Mouse (Mus musculus) forebrain, embryonic 14.5 days (tissue): ENCODE data around the gene Ypel2. TPM values are rescaled to one million over a fixed set of nuclear protein-coding genes. Genes with fewer than 3 reads are reported as not detected.

Source experiments
- ATAC-seq: fragments of 200-750 bp; cut with Nextera tagmentation; 2 replicates; pipeline ENCODE4 v1.8.0; 2017; ENCODE audit warnings: mild to moderate bottlenecking, moderate library complexity
- DNase-seq: peaks from one replicate; pipeline ENCODE4 v3.0.0-alpha.2; 2015; ENCODE audit warnings: low spot score
- H3K27ac ChIP-seq: fragments of 300-500 bp; sonication (generic); 2 replicates; pipeline ENCODE4 v1.5.1; 2014; ENCODE audit warnings: low read depth, mild to moderate bottlenecking, control low read depth, low read length, moderate library complexity
- H3K27me3 ChIP-seq: fragments of 300-500 bp; sonication (generic); replicated peaks from 2 replicates; pipeline ENCODE4 v1.6.1; 2014; ENCODE audit warnings: low read length, control low read depth, mixed read lengths; ENCODE audit not compliant: control insufficient read depth, insufficient read depth
- H3K36me3 ChIP-seq: fragments of 300-500 bp; sonication (generic); 2 replicates; pipeline ENCODE4 v1.6.1; 2014; ENCODE audit warnings: low read length, control low read depth; ENCODE audit not compliant: control insufficient read depth, insufficient read depth
- H3K4me1 ChIP-seq: fragments of 300-500 bp; sonication (generic); 2 replicates; pipeline ENCODE4 v1.6.1; 2014; ENCODE audit warnings: antibody characterized with exemption, low read length, control low read depth; ENCODE audit not compliant: control insufficient read depth, insufficient read depth
- H3K4me2 ChIP-seq: fragments of 300-500 bp; sonication (generic); 2 replicates; pipeline ENCODE4 v1.6.1; 2014; ENCODE audit warnings: mild to moderate bottlenecking, control low read depth, low read length
- H3K4me3 ChIP-seq: fragments of 300-500 bp; sonication (generic); 2 replicates; pipeline ENCODE4 v1.5.1; 2014; ENCODE audit warnings: low read depth, low read length, control low read depth
- H3K9ac ChIP-seq: fragments of 300-500 bp; sonication (generic); 2 replicates; pipeline ENCODE4 v1.6.1; 2014; ENCODE audit warnings: mild to moderate bottlenecking, low read length, control low read depth, moderate library complexity
- H3K9me3 ChIP-seq: fragments of 300-500 bp; sonication (generic); replicated peaks from 2 replicates; pipeline ENCODE4 v1.6.1; 2016; ENCODE audit warnings: low read length, control low read depth, mixed read lengths; ENCODE audit not compliant: control insufficient read depth
- WGBS: fragments of 180-500 bp; shearing (Covaris S2); extraction: QIAGEN DNeasy Blood & Tissue Kit; methylation state at CpG from one replicate; pipeline ENCODE4 v1.1.7; 2014; 5-methylcytosine and 5-hydroxymethylcytosine counted together
- polyA plus RNA-seq: library from polyadenylated mRNA; unstranded; fragments of >200 nt; fragmentation: Nextera tagmentation; extraction: Ambion mirVana; gene quantifications from 2 replicates; pipeline ENCODE4 v1.2.1, GENCODE M21; 2014

The Ypel2 gene
- polyA plus RNA-seq, 1 experiment from 2014 or later: 6.0 TPM

DNA sequence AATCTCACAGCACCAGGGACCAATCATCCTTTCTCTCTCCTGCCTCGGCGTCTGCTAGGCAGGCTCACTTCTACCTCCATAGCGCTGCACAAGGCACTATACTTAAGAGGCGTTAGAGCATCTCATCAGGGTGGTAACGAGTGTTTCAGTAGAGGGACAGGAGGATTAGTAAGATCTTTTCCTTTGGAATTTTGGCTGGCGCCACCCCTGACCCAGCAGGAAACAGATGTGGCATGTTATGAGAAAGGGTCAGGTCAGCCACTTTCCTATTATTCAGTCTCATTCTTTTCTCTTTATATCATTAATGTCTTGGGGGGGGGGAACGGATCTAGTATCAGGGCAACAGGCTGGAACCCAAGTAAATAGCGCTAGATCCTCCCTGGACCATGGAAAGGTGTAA is 41.8 kb downstream of the Ypel2 start:
- no peaks in the 10 kb centered on the region for H3K27me3 ChIP-seq
- peaks cover 3% of the 10 kb centered on the region for H3K4me1 ChIP-seq
- no peak overlapping the region for H3K9ac ChIP-seq
- 54% methylated on average over 8 of the region's 8 CpGs for WGBS
- H3K36me3 ChIP-seq: 0 out of 2 replicates have a peak, but pooled peaks cover 3% of the 10 kb centered on the region
- H3K9me3 ChIP-seq: no peaks in the 10 kb centered on the region
- no peak overlapping the region for H3K4me2 ChIP-seq
- no peak overlapping the region for H3K4me3 ChIP-seq
- H3K27ac ChIP-seq: no peak overlapping the region
- no peak for ATAC-seq
- DNase-seq: no peak

DNA sequence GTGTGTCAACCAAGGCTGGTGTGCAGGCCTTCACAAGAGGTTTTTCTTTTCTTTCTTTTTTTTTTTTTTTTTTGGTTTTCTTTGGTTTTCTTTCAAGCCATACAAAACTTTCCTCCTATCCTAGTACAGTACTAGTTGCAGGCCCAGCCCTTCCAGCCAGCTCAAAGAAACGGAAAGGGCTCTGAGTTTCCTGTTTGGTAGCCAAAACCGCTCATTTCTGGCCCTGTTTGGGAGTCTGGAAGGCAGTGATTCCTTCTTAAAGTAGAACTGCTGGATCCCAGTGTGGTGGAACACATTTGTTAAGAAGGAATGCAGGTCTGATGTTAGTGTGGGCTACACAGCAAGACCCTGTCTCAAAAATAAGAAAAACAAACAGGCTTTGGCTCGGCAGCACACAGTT is 43.0 kb downstream of the Ypel2 start:
- peaks cover 10% of the 10 kb centered on the region for H3K4me1 ChIP-seq
- H3K4me2 ChIP-seq: no peak overlapping the region
- no peak overlapping the region for H3K4me3 ChIP-seq
- 0 out of 2 replicates have a peak, but pooled peaks cover 3% of the 10 kb centered on the region for H3K36me3 ChIP-seq
- DNase-seq (no peak), ATAC-seq (no peak)
- no peaks in the 10 kb centered on the region for H3K27me3 ChIP-seq
- WGBS: 77% methylated on average over 3 of the region's 3 CpGs
- no peaks in the 10 kb centered on the region for H3K9me3 ChIP-seq
- no peak overlapping the region for H3K27ac ChIP-seq
- no peak overlapping the region for H3K9ac ChIP-seq

DNA sequence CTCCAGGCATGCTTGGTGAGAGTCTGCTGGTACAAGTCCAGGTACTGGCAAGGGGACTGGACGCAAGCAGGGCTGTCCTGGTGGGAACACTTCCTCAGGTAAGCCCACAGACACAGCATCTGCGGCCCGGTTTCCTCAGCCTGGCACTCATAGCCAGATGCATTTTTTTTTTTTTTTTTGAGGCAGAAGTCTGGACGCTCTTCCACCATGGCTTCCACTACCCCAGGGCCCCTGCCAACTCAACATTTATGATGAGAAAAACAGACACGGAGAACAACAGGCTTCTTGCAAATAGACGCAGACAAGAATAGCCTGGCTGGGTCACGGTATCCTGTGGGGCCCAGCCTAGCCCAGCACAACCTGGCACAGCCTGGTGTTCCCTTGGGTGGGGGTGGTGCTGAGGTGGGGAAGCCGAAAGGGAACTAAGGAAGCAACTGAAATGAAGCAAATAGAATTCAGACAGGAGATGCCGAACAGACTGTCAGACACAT is 43.5 kb downstream of the Ypel2 start:
- no peak overlapping the region for H3K4me3 ChIP-seq
- H3K9ac ChIP-seq: no peak overlapping the region
- H3K36me3 ChIP-seq: 0 out of 2 replicates have a peak, but pooled peaks cover 3% of the 10 kb centered on the region
- ATAC-seq: no peak
- H3K27ac ChIP-seq: no peak overlapping the region
- 61% methylated on average over 9 of the region's 9 CpGs for WGBS
- no peaks in the 10 kb centered on the region for H3K9me3 ChIP-seq
- no peaks in the 10 kb centered on the region for H3K27me3 ChIP-seq
- H3K4me2 ChIP-seq: no peak overlapping the region
- peak; percentile 33 for DNase-seq
- H3K4me1 ChIP-seq: peaks cover 10% of the 10 kb centered on the region

DNA sequence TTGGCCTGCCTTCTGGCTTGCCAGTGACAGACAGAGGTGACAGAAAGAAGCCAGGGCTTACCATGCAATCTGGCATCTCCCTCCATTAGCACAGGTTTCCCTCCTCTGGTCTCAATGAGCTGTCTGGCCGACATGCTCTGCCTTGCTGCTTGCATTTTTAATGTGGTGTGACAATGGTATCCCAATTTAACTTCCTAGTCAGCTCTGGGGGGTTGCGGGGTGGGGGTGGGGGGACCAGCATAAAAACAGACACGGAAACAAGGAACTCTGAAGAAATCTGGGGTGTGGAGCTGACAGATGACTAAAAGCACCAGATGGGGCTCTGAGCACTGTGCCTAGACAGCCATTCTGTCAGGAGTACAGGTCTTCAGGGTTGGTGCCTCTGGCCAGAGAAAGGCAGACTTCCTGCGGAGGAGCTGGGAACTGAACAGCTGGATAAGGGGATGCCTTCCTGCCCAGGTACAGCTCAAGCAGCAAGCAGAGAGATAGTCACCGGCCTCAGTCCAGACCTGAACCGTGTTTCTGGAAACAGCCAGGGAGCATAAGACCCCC is 46.8 kb downstream of the Ypel2 start:
- H3K27ac ChIP-seq: peak overlapping the region; percentile 23; the same call in 1 of the 2 replicates
- DNase-seq: peak; percentile 35

DNA sequence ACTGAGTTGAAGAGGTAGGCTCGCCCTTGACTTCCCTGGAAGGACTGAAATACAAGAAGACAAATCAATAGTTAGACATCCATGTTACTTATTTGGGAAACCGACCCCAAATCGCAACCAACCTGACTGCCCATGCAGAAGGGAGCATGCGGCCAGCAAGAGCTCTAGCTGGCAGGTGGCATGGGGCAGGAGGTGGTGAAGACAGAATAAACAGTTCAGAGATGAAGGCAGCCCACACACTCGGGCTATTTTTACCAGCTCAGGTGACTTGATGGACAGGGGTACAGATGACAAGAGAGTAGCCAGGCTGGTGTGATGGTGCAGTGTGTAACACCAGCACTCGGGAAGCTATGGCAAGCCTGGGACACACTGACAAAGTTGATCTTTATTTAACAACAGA is 47.6 kb downstream of the Ypel2 start:
- Histone ChIP-seq H3K9me3 (no peaks in the 10 kb centered on the region), H3K4me1 (peaks cover 10% of the 10 kb centered on the region), H3K36me3 (peaks cover 14% of the 10 kb centered on the region), H3K27ac (0 out of 2 replicates have a peak overlapping the region, but pooled peaks have one; percentile 23), H3K27me3 (no peaks in the 10 kb centered on the region), H3K4me3 (no peak overlapping the region), H3K9ac (no peak overlapping the region), H3K4me2 (no peak overlapping the region)
- ATAC-seq: no peak
- no peak for DNase-seq
- 81% methylated on average over 6 of the region's 6 CpGs for WGBS

More for the DNA sequence above, 46.8 kb downstream of the Ypel2 start:
- Histone ChIP-seq H3K9me3 (no peaks in the 10 kb centered on the region), H3K4me3 (no peak overlapping the region), H3K27me3 (no peaks in the 10 kb centered on the region), H3K36me3 (peaks cover 14% of the 10 kb centered on the region), H3K4me1 (peaks cover 10% of the 10 kb centered on the region), H3K4me2 (no peak overlapping the region), H3K9ac (no peak overlapping the region)
- WGBS: 28% methylated on average over 6 of the region's 6 CpGs
- ATAC-seq: peak; percentile 55

DNA sequence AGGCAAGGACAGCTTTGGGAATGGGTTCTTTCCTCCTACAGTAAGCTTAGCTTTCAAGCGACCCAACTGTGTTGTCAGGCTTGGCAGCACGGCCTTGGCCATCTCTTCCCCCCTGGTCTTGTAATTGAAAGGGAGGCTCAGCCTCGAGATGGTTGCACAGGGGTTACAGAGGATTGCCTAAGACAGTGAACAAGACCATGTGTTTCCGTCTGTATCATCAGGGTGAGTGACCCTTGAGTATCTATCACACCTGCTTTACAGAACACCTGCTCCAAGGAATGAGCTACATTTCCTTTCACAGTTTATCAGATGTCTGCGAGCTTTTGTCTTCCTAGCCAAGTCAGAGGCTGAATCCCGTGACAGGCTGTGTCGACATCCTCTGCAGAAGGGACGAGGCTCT is 48.4 kb downstream of the Ypel2 start:
- Histone ChIP-seq H3K9me3 (no peaks in the 10 kb centered on the region), H3K9ac (no peak overlapping the region), H3K4me2 (no peak overlapping the region), H3K27me3 (no peaks in the 10 kb centered on the region), H3K27ac (no peak overlapping the region), H3K36me3 (peaks cover 17% of the 10 kb centered on the region), H3K4me3 (no peak overlapping the region), H3K4me1 (peaks cover 10% of the 10 kb centered on the region)
- ATAC-seq (no peak), DNase-seq (no peak)
- 77% methylated on average over 8 of the region's 8 CpGs for WGBS

DNA sequence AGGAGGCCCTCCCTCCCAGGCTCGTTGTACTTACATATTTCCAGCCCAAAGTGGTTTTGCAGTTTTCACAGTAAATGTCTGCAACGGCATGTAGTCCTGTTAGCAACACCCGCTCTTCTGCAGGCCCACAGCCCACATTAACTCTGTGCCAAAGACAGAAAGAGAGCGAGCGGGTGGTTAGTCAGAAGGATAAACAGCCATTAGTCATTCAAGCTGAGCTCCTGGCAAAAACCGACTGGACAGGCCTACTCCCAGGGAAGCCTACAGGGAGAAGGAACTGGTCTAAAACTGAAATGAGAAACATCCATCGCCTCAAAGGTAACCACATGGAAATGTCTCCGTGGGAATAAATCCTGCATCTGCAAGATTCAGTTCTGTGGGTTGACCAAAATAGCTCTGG is 49.0 kb downstream of the Ypel2 start:
- peaks cover 10% of the 10 kb centered on the region for H3K4me1 ChIP-seq
- H3K4me2 ChIP-seq: no peak overlapping the region
- H3K9me3 ChIP-seq: no peaks in the 10 kb centered on the region
- 84% methylated on average over 8 of the region's 8 CpGs for WGBS
- H3K27me3 ChIP-seq: no peaks in the 10 kb centered on the region
- DNase-seq (no peak), ATAC-seq (no peak)
- no peak overlapping the region for H3K9ac ChIP-seq
- H3K36me3 ChIP-seq: peaks cover 22% of the 10 kb centered on the region
- no peak overlapping the region for H3K4me3 ChIP-seq
- no peak overlapping the region for H3K27ac ChIP-seq

DNA sequence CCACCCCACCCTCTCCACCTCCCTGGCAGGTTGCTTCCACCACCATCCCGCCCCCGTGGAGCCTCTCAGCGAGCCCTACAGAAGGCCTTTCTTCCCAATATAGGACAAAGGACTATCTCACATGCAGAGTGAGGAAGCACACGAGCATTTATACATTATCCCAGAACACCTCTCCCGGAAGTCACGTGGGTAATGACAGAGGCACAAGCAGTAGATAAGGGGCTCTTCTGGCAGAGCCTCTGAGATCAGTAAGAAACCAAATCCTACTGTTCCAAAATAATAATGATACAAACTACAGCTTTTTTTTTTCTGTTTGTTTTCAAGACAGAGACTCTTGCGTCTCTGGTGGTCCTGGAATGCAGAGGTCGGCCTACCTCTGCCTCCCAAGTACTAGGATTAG is 51.6 kb downstream of the Ypel2 start:
- Histone ChIP-seq H3K4me1 (peaks cover 10% of the 10 kb centered on the region), H3K27me3 (no peaks in the 10 kb centered on the region), H3K36me3 (peaks cover 24% of the 10 kb centered on the region), H3K4me3 (no peak overlapping the region), H3K9me3 (no peaks in the 10 kb centered on the region), H3K4me2 (no peak overlapping the region), H3K9ac (no peak overlapping the region), H3K27ac (no peak overlapping the region)
- ATAC-seq: no peak
- WGBS: 87% methylated on average over 8 of the region's 8 CpGs
- no peak for DNase-seq

DNA sequence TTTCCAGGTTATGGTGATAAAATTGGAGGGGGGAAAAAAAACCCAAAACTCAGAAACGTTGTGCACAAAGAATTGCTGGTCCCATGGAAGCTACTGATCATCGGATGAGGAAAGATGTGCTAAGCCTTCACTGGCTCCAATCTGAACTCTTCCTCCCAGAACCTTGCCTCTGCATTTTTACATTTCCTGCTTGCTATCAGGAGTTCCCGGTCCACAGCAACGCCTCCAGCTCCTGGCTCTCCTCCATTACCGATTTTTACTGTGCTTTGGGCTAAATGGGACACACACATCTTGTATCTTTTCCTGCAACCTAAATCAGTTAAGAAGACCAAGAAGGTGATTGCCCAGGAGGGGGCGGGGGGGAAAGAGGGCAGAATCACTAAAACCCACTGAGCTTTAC is 54.0 kb downstream of the Ypel2 start:
- H3K4me1 ChIP-seq: no peaks in the 10 kb centered on the region
- ATAC-seq (no peak), DNase-seq (no peak)
- no peak overlapping the region for H3K9ac ChIP-seq
- H3K4me3 ChIP-seq: no peak overlapping the region
- H3K27ac ChIP-seq: no peak overlapping the region
- no peak overlapping the region for H3K4me2 ChIP-seq
- H3K9me3 ChIP-seq: no peaks in the 10 kb centered on the region
- 84% methylated on average over 6 of the region's 6 CpGs for WGBS
- H3K27me3 ChIP-seq: no peaks in the 10 kb centered on the region
- peaks cover 24% of the 10 kb centered on the region for H3K36me3 ChIP-seq
